Mouse (Mus musculus): Measurements from ENCODE around the gene Gm11559.
A peak's percentile ranks its signal among the peaks of the same experiment; 100 is the strongest.
"Not testable (repeated sequence)": the region's sequence is repeated elsewhere in the genome, so short reads cannot be mapped to it uniquely, and the experiment has no call there.

The Gm11559 gene

DNA sequence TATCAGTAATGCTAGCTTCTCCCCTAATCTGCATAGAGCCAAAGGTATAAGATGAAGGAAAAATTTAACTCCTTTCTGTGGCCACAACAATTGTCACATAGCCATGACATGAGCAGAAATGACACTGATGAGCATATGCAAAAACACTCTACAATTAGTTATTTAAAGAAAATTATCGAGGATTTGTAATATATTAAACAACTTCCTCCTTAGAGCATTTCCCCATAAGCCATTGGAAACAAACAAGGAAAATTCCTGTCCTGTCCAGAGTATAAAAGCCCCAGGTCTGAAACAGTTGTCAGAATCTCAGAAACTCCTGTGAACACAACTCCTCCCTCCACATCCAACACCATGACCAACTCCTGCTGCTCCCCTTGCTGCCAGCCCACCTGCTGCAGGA is at the start of gene Gm11559:
Gene Gm11559, plus strand, starts transcription at position 301 of the 400 bp plus-strand sequence.
- DNase-seq (ENCODE audit: low spot score) = not testable (repeated sequence)

DNA sequence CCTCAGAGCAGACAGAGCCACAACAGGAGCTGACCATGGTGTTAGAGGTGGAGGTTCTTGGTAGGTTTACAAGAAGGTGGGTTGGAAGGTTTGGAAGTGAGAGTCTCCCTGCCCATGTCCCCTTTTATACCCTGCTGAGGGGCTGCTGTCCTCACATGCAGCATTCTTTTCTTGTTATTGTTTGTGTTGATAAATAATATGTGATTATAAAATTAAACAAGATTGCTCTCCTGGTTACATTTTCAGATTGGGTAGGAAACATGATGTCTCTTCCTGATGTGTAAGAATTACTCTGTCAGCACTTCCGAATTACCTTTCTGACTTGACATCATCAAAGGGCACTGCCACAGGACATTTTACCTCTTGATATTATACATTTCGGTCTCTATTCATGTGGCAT is 48.7 kb upstream of the Gm11559 start, which contains the start of gene Gm11564:
Gene Gm11564, minus strand, starts transcription at position 101 of the 400 bp plus-strand sequence.
- DNase-seq (ENCODE audit: low spot score) = not testable (repeated sequence)

GRCm38 (mm10) chr11:99837966-99838365 is 26.3 kb upstream of the Gm11559 start, which contains the start of gene 2300003K06Rik:
Gene 2300003K06Rik (minus strand): TSS chr11:99838066.
- DNase-seq (ENCODE audit: low spot score) = no peak

- no peak for DNase-seq (ENCODE audit: low spot score)
Measured at GRCm38 (mm10) chr11:99842185-99842584, 22.1 kb upstream of the Gm11559 start.

DNA sequence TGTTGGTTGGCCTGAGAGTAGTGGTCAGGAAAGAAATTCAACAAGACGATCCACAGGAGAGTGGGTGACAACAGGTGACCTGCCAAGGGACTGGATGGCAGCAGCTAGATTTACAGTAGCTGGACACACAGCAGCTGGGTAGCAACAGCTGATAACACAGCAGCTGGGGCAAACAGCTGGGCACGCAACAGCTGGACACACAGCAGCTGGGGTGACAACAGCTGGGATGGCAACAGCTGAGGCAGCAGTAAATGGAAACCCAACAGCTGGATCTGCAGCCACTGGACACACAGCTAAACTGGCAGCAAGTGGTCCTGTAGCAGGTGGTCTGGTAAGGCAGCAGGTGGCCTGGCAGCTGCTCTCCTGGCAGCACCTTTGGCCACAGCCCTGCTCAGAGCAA is 17.5 kb upstream of the Gm11559 start:
- DNase-seq (ENCODE audit: low spot score) = no peak

GRCm38 (mm10) chr11:99851508-99851907 is 12.8 kb upstream of the Gm11559 start, which contains the start of gene Krtap4-16:
Gene Krtap4-16 (minus strand): TSS chr11:99851608.
- DNase-seq (ENCODE audit: low spot score) = no peak

DNA sequence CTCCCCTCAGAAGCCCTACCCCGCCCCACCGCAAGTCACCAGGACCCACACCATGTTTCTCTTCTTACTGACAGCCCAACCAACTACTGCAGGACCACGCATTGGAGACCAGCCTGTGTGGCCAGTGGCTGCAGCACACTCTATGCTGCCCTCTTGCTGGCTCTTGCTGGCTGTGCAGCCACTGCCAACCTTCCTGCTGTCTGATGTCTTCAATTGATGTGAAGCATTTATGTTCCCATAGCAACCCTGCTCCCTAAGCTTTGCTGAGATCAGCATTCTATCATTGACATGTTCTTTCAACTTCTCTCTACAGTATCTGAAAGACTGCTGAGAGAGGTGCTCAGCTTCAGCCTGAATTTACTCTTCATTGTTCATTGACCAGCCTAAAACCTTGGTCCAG is 10.2 kb upstream of the Gm11559 start:
- peak; percentile 50 for DNase-seq (ENCODE audit: low spot score)

GRCm38 (mm10) chr11:99857617-99858016 is 6.7 kb upstream of the Gm11559 start, which contains the start of gene Gm11568:
Gene Gm11568 (plus strand): TSS chr11:99857917.
- no peak for DNase-seq (ENCODE audit: low spot score)

GRCm38 (mm10) chr11:99858761-99859160 is 5.5 kb upstream of the Gm11559 start:
- no peak for DNase-seq (ENCODE audit: low spot score)

- not testable (repeated sequence) for DNase-seq (ENCODE audit: low spot score)
Measured at GRCm38 (mm10) chr11:99873089-99873488, 8.8 kb downstream of the Gm11559 start, which contains the start of gene Krtap9-1. Gene Krtap9-1 (plus strand): TSS chr11:99873389.

DNA sequence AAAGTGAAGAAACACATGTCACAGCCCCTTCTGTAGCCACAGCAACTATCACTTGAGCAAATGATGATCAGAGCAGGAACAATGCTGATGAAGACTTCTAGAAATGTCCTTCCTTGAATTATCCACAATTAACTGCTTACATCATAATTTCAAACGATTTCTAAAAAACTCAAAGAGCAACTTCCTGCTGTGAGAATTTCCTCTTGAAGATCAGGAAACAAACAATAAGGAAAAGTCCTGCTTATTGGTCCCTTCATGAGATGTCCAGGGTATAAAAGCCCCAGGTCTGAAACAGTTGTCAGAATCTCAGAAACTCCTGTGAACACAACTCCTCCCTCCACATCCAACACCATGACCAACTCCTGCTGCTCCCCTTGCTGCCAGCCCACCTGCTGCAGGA is 14.6 kb downstream of the Gm11559 start, which contains the start of gene Gm11567:
Gene Gm11567, plus strand, starts transcription at position 301 of the 400 bp plus-strand sequence.
- DNase-seq (ENCODE audit: low spot score) = not testable (repeated sequence)

- no peak for DNase-seq (ENCODE audit: low spot score)
Measured at GRCm38 (mm10) chr11:99907620-99908019, 43.3 kb downstream of the Gm11559 start, which contains the start of gene Krtap31-1. Gene Krtap31-1 (plus strand): TSS chr11:99907920.

DNA sequence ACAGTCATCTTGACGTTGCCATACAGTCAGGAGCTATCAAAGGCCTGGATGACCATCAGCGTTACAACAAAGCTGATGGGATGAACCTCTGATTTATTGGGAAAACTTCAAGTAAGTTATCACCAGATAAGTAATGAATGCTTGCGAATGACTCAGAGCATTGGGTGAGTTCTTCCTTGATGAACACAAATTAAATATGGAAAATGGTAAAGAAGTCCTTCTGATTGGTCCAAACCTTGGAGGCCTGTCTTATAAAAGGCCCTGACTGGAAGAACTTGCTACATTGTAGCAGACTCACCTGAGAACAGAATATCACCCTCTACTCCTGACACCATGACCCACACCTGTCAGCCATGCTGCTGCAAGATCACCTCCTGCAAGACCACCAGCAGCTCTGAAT is 50.2 kb downstream of the Gm11559 start, which contains the start of gene Gm11565:
Gene Gm11565, plus strand, starts transcription at position 301 of the 400 bp plus-strand sequence.
- DNase-seq (ENCODE audit: low spot score) = no peak

All from embryo, embryonic 10 days (tissue).